Mouse (Mus musculus) spleen, adult 2 months (tissue): ENCODE results near the gene Pde5a.

ENCODE experiments used
- CTCF ChIP-seq: fragments of 200-500 bp; IDR thresholded peaks from 2 replicates; pipeline ENCODE4 v1.5.1; 2011; ENCODE audit warnings: mild to moderate bottlenecking, inconsistent platforms; ENCODE audit not compliant: insufficient read depth, insufficient read length, insufficient replicate concordance; ENCODE audit errors: extremely low read depth
- POLR2A ChIP-seq: fragments of 200-500 bp; IDR thresholded peaks from 2 replicates; pipeline ENCODE4 v1.6.1; 2011; ENCODE audit warnings: low read depth, low read length, inconsistent platforms

DNA sequence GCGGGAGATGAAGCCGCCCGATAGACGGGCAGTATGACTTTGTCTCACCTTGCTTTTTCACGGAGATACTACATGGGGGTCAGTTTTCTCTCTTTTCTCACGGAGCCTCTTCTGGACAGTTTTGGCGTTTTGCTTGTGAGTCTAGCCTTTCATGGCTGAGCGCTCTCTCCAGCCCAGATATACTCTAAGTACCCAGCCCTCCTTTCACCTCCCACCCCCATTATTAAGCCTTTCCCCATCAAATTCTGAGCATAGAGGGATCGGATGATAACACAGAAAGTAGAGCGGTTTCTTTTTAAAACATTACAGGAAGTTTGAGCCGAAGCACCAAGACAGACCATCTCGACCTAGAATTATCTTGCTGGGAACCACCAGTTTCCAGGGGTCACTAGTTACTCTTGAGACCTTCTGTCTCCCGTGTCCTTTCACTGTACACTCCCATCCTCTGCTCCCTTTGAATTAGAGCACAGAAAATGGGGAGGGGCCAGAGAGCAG lies 2.0 kb downstream of the Pde5a start:
- no peak for TF ChIP-seq CTCF
- TF ChIP-seq POLR2A = no peak
